Mouse (Mus musculus) MEL (cell line): ENCODE data around the gene Map3k15. TPM values are rescaled to one million over a fixed set of nuclear protein-coding genes. Genes with fewer than 3 reads are reported as not detected.

Experiments
- DNase-seq: peaks from one replicate; pipeline ENCODE4 v3.0.0; 2011; ENCODE audit warnings: low read depth, low spot score
- H3K27ac ChIP-seq: 2 replicates; pipeline ENCODE4 v1.5.1; 2012; ENCODE audit warnings: low read depth, mild to moderate bottlenecking, control low read depth, low read length, moderate library complexity; ENCODE audit not compliant: control insufficient read depth
- H3K27me3 ChIP-seq, 2 experiments: fragments of 150-350 bp in 1 of 2; sonication (generic) in 1 of 2; 2 replicates each; pipeline ENCODE4 v1.6.1; 2012; ENCODE audit warnings: low read length in 2 of 2, mild to moderate bottlenecking in 2 of 2, improper control_type of control experiment in 1 of 2, moderate library complexity in 1 of 2; ENCODE audit not compliant: insufficient read depth in 2 of 2, control insufficient read depth in 1 of 2
- H3K36me3 ChIP-seq, 2 experiments: 2 replicates each; pipeline ENCODE4 v1.6.1; 2012 to 2014; ENCODE audit warnings: low read length in 2 of 2, improper control_type of control experiment in 1 of 2, inconsistent platforms in 1 of 2, mild to moderate bottlenecking in 1 of 2; ENCODE audit not compliant: insufficient read depth in 2 of 2, control insufficient read depth in 1 of 2
- H3K4me1 ChIP-seq, 2 experiments: fragments of 150-350 bp in 1 of 2; sonication (generic) in 1 of 2; 2 replicates each; pipeline ENCODE4 v1.6.1; 2012; ENCODE audit warnings: low read length in 2 of 2, improper control_type of control experiment in 1 of 2, mild to moderate bottlenecking in 1 of 2; ENCODE audit not compliant: insufficient read depth in 2 of 2, control insufficient read depth in 1 of 2
- H3K4me3 ChIP-seq, 2 experiments: fragments of 150-350 bp in 1 of 2; sonication (generic) in 1 of 2; 2 replicates each; pipeline ENCODE4 v1.5.1; 2012; ENCODE audit warnings: low read depth in 2 of 2, low read length in 2 of 2, mild to moderate bottlenecking in 2 of 2, moderate library complexity in 2 of 2, control low read depth in 1 of 2, improper control_type of control experiment in 1 of 2; ENCODE audit not compliant: control insufficient read depth in 1 of 2, insufficient read depth in 1 of 2
- H3K79me2 ChIP-seq: 2 replicates; pipeline ENCODE4 v1.6.1; 2012; ENCODE audit warnings: mild to moderate bottlenecking, low read length, moderate library complexity; ENCODE audit not compliant: control insufficient read depth, poor library complexity, insufficient read depth
- H3K9ac ChIP-seq: 2 replicates; pipeline ENCODE4 v1.6.1; 2012; ENCODE audit warnings: low read depth, mild to moderate bottlenecking, control low read depth, low read length, moderate library complexity; ENCODE audit not compliant: control insufficient read depth, poor library complexity, severe bottlenecking
- H3K9me3 ChIP-seq: fragments of 150-350 bp; sonication (generic); replicated peaks from 2 replicates; pipeline ENCODE4 v1.6.1; 2012; ENCODE audit warnings: mild to moderate bottlenecking, low read length, improper control_type of control experiment, moderate library complexity; ENCODE audit not compliant: insufficient read depth
- CTCF ChIP-seq, 3 experiments: IDR thresholded peaks in 2 of 3; conservative IDR thresholded peaks in 1 of 3; 2 replicates each; pipeline ENCODE4 v1.5.1; 2011 to 2012; ENCODE audit warnings: low read length in 3 of 3, low read depth in 2 of 3, mild to moderate bottlenecking in 2 of 3, improper control_type of control experiment in 1 of 3, inconsistent platforms in 1 of 3, mixed read lengths in 1 of 3, moderate library complexity in 1 of 3; ENCODE audit not compliant: control insufficient read depth in 1 of 3, insufficient read depth in 1 of 3, poor library complexity in 1 of 3, severe bottlenecking in 1 of 3
- E2F4 ChIP-seq: IDR thresholded peaks from 2 replicates; pipeline ENCODE4 v1.6.1; 2011; ENCODE audit warnings: low read depth, low read length, improper control_type of control experiment, borderline replicate concordance
- ELF1 ChIP-seq: IDR thresholded peaks from 2 replicates; pipeline ENCODE4 v1.6.1; 2014; ENCODE audit warnings: low read depth, mild to moderate bottlenecking, inconsistent platforms, low read length, improper control_type of control experiment, moderate library complexity
- EP300 ChIP-seq, 2 experiments: IDR thresholded peaks; 2 replicates each; pipeline ENCODE4 v1.6.1; 2011; ENCODE audit warnings: improper control_type of control experiment in 2 of 2, low read length in 2 of 2, low read depth in 1 of 2, mild to moderate bottlenecking in 1 of 2
- ETS1 ChIP-seq: IDR thresholded peaks from 2 replicates; pipeline ENCODE4 v1.6.1; 2012; ENCODE audit warnings: low read depth, mild to moderate bottlenecking, inconsistent platforms, low read length, improper control_type of control experiment, moderate library complexity
- GABPA ChIP-seq: IDR thresholded peaks from 2 replicates; pipeline ENCODE4 v1.6.1; 2012; ENCODE audit warnings: low read depth, mild to moderate bottlenecking, inconsistent platforms, low read length, improper control_type of control experiment, moderate library complexity
- GATA1 ChIP-seq: IDR thresholded peaks from 2 replicates; pipeline ENCODE4 v1.6.1; 2011; ENCODE audit warnings: low read depth, low read length, improper control_type of control experiment
- HCFC1 ChIP-seq: IDR thresholded peaks from 2 replicates; pipeline ENCODE4 v1.6.1; 2012; ENCODE audit warnings: low read depth, mild to moderate bottlenecking, inconsistent platforms, low read length, improper control_type of control experiment, moderate library complexity
- MAX ChIP-seq: IDR thresholded peaks from 2 replicates; pipeline ENCODE4 v1.6.1; 2011; ENCODE audit warnings: low read length, improper control_type of control experiment
- MAZ ChIP-seq: IDR thresholded peaks from 2 replicates; pipeline ENCODE4 v1.6.1; 2012; ENCODE audit warnings: low read depth, mild to moderate bottlenecking, inconsistent platforms, low read length, improper control_type of control experiment
- MEF2A ChIP-seq: IDR thresholded peaks from 2 replicates; pipeline ENCODE4 v1.6.1; 2014; ENCODE audit warnings: low read depth, mild to moderate bottlenecking, inconsistent platforms, low read length, improper control_type of control experiment; ENCODE audit not compliant: poor library complexity, insufficient replicate concordance, severe bottlenecking; ENCODE audit errors: extremely low read depth
- MXI1 ChIP-seq: IDR thresholded peaks from 2 replicates; pipeline ENCODE4 v1.6.1; 2011; ENCODE audit warnings: mild to moderate bottlenecking, low read depth, low read length, improper control_type of control experiment
- NELFE ChIP-seq: IDR thresholded peaks from 2 replicates; pipeline ENCODE4 v1.6.1; 2011; ENCODE audit warnings: low read depth, low read length, improper control_type of control experiment
- POLR2A ChIP-seq, 2 experiments: IDR thresholded peaks; 2 replicates each; pipeline ENCODE4 v1.6.1; 2011 to 2012; ENCODE audit warnings: low read length in 2 of 2, mild to moderate bottlenecking in 2 of 2, control low read depth in 1 of 2, improper control_type of control experiment in 1 of 2, low read depth in 1 of 2, moderate library complexity in 1 of 2; ENCODE audit not compliant: control insufficient read depth in 1 of 2, insufficient read depth in 1 of 2, poor library complexity in 1 of 2
- RAD21 ChIP-seq: IDR thresholded peaks from 2 replicates; pipeline ENCODE4 v1.6.1; 2011; ENCODE audit warnings: mild to moderate bottlenecking, low read depth, low read length, improper control_type of control experiment
- RCOR1 ChIP-seq: IDR thresholded peaks from 2 replicates; pipeline ENCODE4 v1.6.1; 2012; ENCODE audit warnings: low read depth, mild to moderate bottlenecking, inconsistent platforms, low read length, improper control_type of control experiment
- SMC3 ChIP-seq: IDR thresholded peaks from 2 replicates; pipeline ENCODE4 v1.6.1; 2011; ENCODE audit warnings: low read depth, low read length, improper control_type of control experiment
- UBTF ChIP-seq: IDR thresholded peaks from 2 replicates; pipeline ENCODE4 v1.6.1; 2012; ENCODE audit warnings: low read depth, mild to moderate bottlenecking, inconsistent platforms, low read length, improper control_type of control experiment, moderate library complexity, borderline replicate concordance; ENCODE audit not compliant: insufficient read depth
- USF1 ChIP-seq: IDR thresholded peaks from 2 replicates; pipeline ENCODE4 v1.6.1; 2014; ENCODE audit warnings: low read depth, mild to moderate bottlenecking, inconsistent platforms, low read length, improper control_type of control experiment, moderate library complexity
- USF2 ChIP-seq, 2 experiments: IDR thresholded peaks; 2 replicates each; pipeline ENCODE4 v1.6.1; 2011 to 2012; ENCODE audit warnings: improper control_type of control experiment in 2 of 2, low read length in 2 of 2, borderline replicate concordance in 1 of 2, inconsistent platforms in 1 of 2, low read depth in 1 of 2, mild to moderate bottlenecking in 1 of 2; ENCODE audit not compliant: insufficient read depth in 1 of 2
- ZC3H11A ChIP-seq: IDR thresholded peaks from 2 replicates; pipeline ENCODE4 v1.6.1; 2012; ENCODE audit warnings: low read depth, mild to moderate bottlenecking, inconsistent platforms, low read length, improper control_type of control experiment
- polyA plus RNA-seq, 2 experiments: library from polyadenylated mRNA; stranded (reverse) in 1 of 2; unstranded in 1 of 2; fragments of >175 nt in 1 of 2; fragments of >200 nt in 1 of 2; gene quantifications; 2 replicates each; pipeline versions ENCODE4 v1.2.1 to v1.2.4; 2012; ENCODE audit warnings: low replicate concordance in 2 of 2, low read depth in 1 of 2; ENCODE audit not compliant: insufficient read length in 2 of 2, insufficient read depth in 1 of 2, missing spikeins in 1 of 2
- total RNA-seq: library from RNA; depleted of rRNA; stranded (reverse); fragments of 300-350 nt; gene quantifications from 2 replicates; pipeline ENCODE4 v1.2.3, GENCODE M21; 2012; rRNA removed

The Map3k15 gene
- total RNA-seq (12.7 and 14.8 TPM in 2 replicates), polyA plus RNA-seq (10 to 100 TPM in 1 of 2 experiments, not detected in 1; 16.9 TPM)

DNA sequence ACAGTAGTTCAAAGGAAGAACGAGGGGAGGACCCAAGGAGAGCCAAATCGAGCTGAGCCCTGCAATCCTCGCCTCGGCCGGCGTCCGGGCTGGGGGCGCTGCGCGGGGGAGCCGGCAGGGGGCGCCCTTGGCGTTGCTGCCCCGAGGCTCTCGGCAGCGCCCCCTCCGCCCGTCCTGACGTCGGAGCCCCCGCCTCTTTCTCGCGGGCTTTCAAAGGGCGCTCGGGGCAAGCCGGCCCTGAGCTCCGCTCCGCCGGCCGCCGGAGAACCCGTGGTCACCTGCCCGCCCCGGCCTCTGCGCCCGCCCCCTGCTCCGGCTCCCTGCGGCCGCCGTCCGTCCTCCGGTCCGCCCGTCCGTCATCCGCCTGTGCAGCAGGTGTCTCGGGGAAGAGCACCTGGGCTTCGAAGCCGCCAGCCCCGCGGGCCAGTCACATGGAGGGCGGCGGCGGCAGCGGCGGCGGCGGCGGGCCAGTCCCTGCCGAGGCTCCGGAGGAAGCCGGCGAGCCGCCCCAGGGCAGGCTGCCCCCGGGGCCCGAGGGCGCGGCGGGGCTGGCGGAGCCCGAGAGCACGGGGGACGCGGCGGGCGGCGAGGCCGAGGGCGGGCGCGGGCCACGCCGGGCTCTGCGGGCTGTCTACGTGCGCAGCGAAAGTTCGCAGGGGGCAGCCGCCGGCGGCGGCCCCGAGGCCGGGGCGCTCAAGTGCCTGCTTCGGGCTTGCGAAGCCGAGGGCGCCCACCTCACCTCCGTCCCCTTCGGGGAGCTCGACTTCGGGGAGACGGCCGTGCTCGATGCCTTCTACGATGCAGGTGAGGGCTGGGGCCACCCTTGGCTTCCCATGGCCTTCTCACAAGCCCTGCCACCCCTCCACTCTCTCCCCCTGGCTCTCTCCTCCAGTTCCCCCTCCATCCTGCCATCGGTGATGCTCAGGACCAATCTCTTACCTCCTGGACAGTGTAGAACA is at the start of gene Map3k15:
Map3k15 (plus strand) TSS at position 432 of the 959 bp plus-strand sequence.
- Histone ChIP-seq H3K4me1 (peaks cover 3 to 4% of the 10 kb centered on the region in 2 experiments; a peak in 2 of 4 replicates), H3K36me3 (peaks cover 0 to 6% of the 10 kb centered on the region in 2 experiments; a peak in 2 of 4 replicates), H3K4me3 (peak within 1 kb of the TSS; percentile 60 to 77), H3K9me3 (no peaks in the 10 kb centered on the region), H3K27ac (no peak within 1 kb of the TSS), H3K27me3 (no peaks in the 10 kb centered on the region; a peak in 2 of 4 replicates), H3K79me2 (peaks cover 4% of the 10 kb centered on the region; the same call in 1 of the 2 replicates), H3K9ac (peak within 1 kb of the TSS; percentile 88)
- peak; percentile 87 for DNase-seq
- TF ChIP-seq USF1, result 0 out of 2 replicates have a peak, but pooled peaks have one; percentile 29
- no peak for TF ChIP-seq ETS1
- no peak for TF ChIP-seq EP300 (IDR thresholded peaks at IDR 0.05; ENCODE audit: low read depth in 1 of 2, low read length in 2 of 2)
- TF ChIP-seq POLR2A (IDR thresholded peaks at IDR 0.05; ENCODE audit: control insufficient read depth in 1 of 2, insufficient read depth in 1 of 2, low read depth in 1 of 2, low read length in 2 of 2, poor library complexity in 1 of 2), result peak; percentile 37 to 51; a peak in 1 of 4 replicates
- TF ChIP-seq MAZ, result peak; percentile 74; the same call in 1 of the 2 replicates
- TF ChIP-seq MEF2A, result no peak
- no peak for TF ChIP-seq HCFC1
- TF ChIP-seq CTCF (IDR thresholded peaks at IDR 0.05 in 2 of 3, conservative IDR thresholded peaks at IDR 0.05 in 1 of 3; ENCODE audit: control insufficient read depth in 1 of 3, insufficient read depth in 1 of 3, low read depth in 2 of 3, low read length in 3 of 3, poor library complexity in 1 of 3, severe bottlenecking in 1 of 3), result peak; percentile 69 to 100 (median 97); a peak in 5 of 6 replicates
- TF ChIP-seq RAD21, result peak; percentile 51
- peak; percentile 16; the same call in 1 of the 2 replicates for TF ChIP-seq UBTF
- peak; percentile 35; the same call in 1 of the 2 replicates for TF ChIP-seq NELFE
- TF ChIP-seq MAX, result peak; percentile 50; the same call in 1 of the 2 replicates
- TF ChIP-seq SMC3, result peak; percentile 71
- no peak for TF ChIP-seq ELF1

DNA sequence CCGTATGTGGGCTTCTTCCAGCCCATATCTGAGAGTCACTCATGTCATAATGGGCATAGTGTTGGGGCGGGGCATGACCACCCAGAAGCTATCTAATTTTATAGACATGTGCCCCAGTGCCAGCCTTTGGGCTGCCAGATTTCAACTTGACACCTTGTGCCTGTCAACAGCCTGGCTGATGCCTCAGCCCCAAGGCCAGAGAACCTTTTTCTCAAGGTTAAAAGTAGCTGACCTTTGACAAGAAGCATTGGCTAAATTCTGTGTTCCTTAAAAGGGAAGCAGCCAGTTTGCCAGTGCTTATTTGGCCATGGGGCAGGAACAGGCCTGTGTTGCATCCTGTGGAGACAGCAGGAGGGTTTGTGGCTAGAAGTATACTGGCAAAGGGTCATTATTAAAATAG is 45.7 kb upstream of the Map3k15 start:
- Histone ChIP-seq H3K4me3 (no peak overlapping the region), H3K4me1 (no peaks in the 10 kb centered on the region), H3K36me3 (no peaks in the 10 kb centered on the region), H3K27me3 (no peaks in the 10 kb centered on the region), H3K27ac (no peak overlapping the region), H3K9me3 (no peaks in the 10 kb centered on the region), H3K79me2 (no peaks in the 10 kb centered on the region), H3K9ac (no peak overlapping the region)
- no peak for DNase-seq
- TF ChIP-seq E2F4 (no peak), USF2 (IDR thresholded peaks at IDR 0.05; ENCODE audit: borderline replicate concordance in 1 of 2, insufficient read depth in 1 of 2, low read depth in 1 of 2, low read length in 2 of 2) (no peak), MXI1 (no peak), GABPA (no peak), EP300 (IDR thresholded peaks at IDR 0.05; ENCODE audit: low read depth in 1 of 2, low read length in 2 of 2) (no peak), ZC3H11A (no peak), RCOR1 (no peak), GATA1 (no peak)
